Mouse (Mus musculus) hindbrain, embryonic 13.5 days (tissue): Measurements from ENCODE around the gene Adam19. TPM values are rescaled to one million over a fixed set of nuclear protein-coding genes. Genes with fewer than 3 reads are reported as not detected.
"Not testable (repeated sequence)": the region's sequence is repeated elsewhere in the genome, so short reads cannot be mapped to it uniquely, and the experiment has no call there.

Experiments
- ATAC-seq: fragments of 200-750 bp; cut with Nextera tagmentation; 2 replicates; pipeline ENCODE4 v1.8.0; 2017; ENCODE audit warnings: moderate TSS enrichment; ENCODE audit not compliant: low FRiP score
- H3K27ac ChIP-seq: fragments of 300-500 bp; sonication (generic); 2 replicates; pipeline ENCODE4 v1.5.1; 2015; ENCODE audit warnings: inconsistent platforms, mild to moderate bottlenecking, moderate library complexity
- H3K27me3 ChIP-seq: fragments of 300-500 bp; sonication (generic); 2 replicates; pipeline ENCODE4 v1.6.1; 2015; ENCODE audit warnings: mild to moderate bottlenecking, inconsistent platforms
- H3K36me3 ChIP-seq: fragments of 300-500 bp; sonication (generic); 2 replicates; pipeline ENCODE4 v1.6.1; 2015; ENCODE audit warnings: mild to moderate bottlenecking, inconsistent platforms
- H3K4me1 ChIP-seq: fragments of 300-500 bp; sonication (generic); replicated peaks from 2 replicates; pipeline ENCODE4 v1.6.1; 2015; ENCODE audit warnings: inconsistent platforms
- H3K4me2 ChIP-seq: fragments of 300-500 bp; sonication (generic); 2 replicates; pipeline ENCODE4 v1.6.1; 2015; ENCODE audit warnings: inconsistent platforms, mild to moderate bottlenecking, moderate library complexity
- H3K4me3 ChIP-seq: fragments of 300-500 bp; sonication (generic); 2 replicates; pipeline ENCODE4 v1.5.1; 2015; ENCODE audit warnings: mild to moderate bottlenecking, inconsistent platforms
- H3K9ac ChIP-seq: fragments of 300-500 bp; sonication (generic); 2 replicates; pipeline ENCODE4 v1.6.1; 2015; ENCODE audit warnings: mild to moderate bottlenecking, inconsistent platforms
- H3K9me3 ChIP-seq: fragments of 300-500 bp; sonication (generic); 2 replicates; pipeline ENCODE4 v1.6.1; 2016; ENCODE audit warnings: inconsistent platforms
- WGBS: fragments of 180-500 bp; shearing (Covaris S2); methylation state at CpG from one replicate; pipeline ENCODE4 v1.1.7; 2015; 5-methylcytosine and 5-hydroxymethylcytosine counted together
- microRNA-seq: library from miRNA; unstranded; fragments of <30 nt; microRNA quantifications from one replicate; pipeline ENCODE4, GENCODE M21; 2016
- polyA plus RNA-seq: library from polyadenylated mRNA; unstranded; fragments of >200 nt; fragmentation: Nextera tagmentation; extraction: Ambion mirVana; gene quantifications from 2 replicates; pipeline ENCODE4 v1.2.1, GENCODE M21; 2015

The Adam19 gene
- polyA plus RNA-seq, 1 experiment from 2014 or later, result 13.2 TPM

DNA sequence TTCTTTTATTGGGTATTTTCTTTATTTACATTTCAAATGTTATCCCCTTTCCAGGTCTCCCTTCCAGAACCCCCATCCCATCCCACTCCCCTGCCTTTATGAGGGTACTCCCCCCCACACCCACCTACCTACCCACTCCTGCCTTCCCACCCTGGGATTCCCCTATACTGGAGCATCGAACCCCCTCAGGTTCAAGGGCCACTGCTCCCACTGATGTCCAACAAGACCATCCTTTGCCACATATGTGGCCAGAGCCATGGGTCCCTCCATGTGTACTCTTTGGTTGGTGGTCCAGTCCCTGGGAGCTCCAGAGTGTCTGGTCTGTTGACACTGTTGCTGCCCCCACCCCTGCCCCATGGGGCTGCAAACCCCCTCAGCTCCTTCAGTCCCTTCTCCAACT, 126.2 kb downstream of the Adam19 start:
- not testable (repeated sequence) for H3K27me3 ChIP-seq, H3K4me1 ChIP-seq, H3K36me3 ChIP-seq, H3K4me3 ChIP-seq, H3K9me3 ChIP-seq, H3K4me2 ChIP-seq, H3K27ac ChIP-seq, H3K9ac ChIP-seq, ATAC-seq
- 89% methylated on average over 1 of the region's 1 CpGs for WGBS

DNA sequence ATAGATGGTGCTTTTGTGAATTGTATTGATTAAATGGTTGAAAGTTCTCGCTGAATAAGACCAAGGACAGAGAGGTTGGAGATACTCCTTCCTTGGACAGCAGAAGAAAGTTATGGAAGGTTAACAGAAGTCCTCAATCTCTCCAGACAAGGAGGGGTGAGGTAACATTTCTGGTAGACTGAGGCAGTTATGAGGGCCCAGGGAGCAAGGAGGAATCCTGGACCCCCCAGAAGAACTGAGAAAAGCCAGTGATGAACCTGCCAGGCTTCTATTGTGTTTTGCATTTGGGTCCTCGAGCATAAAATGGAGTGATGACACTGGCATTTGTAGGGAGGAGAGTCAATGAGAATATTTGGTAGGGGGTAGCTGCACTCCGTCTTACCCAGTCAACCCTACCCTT, 129.2 kb downstream of the Adam19 start:
- no peaks in the 10 kb centered on the region for H3K27me3 ChIP-seq
- no peaks in the 10 kb centered on the region for H3K36me3 ChIP-seq
- WGBS, result 74% methylated on average over 3 of the region's 3 CpGs
- H3K27ac ChIP-seq, result no peak overlapping the region
- H3K9ac ChIP-seq, result no peak overlapping the region
- no peaks in the 10 kb centered on the region for H3K9me3 ChIP-seq
- 0 out of 2 replicates have a peak, but pooled peaks cover 4% of the 10 kb centered on the region for H3K4me1 ChIP-seq
- no peak overlapping the region for H3K4me2 ChIP-seq
- no peak for ATAC-seq
- H3K4me3 ChIP-seq, result no peak overlapping the region

DNA sequence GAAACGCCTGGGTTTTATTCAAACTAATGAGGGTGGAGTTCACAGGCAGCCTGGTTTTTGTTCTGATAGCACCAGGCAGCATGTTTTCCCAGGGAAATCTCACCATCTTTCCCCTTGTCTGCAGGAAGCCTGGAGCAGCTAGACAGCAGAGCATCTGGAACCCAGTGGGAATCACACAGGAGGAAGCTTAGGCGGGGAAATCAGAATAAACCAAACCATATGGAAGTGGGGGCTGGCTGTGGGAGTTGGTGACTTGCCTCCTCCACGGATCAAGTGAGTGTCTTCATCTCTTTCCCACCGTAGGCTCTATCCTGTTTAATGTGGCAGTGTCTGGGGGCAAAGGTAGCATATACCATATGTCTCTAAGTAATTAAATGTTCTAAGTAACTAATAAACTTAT, 129.7 kb downstream of the Adam19 start:
- Histone ChIP-seq H3K27ac (no peak overlapping the region), H3K27me3 (no peaks in the 10 kb centered on the region), H3K9me3 (no peaks in the 10 kb centered on the region), H3K4me3 (no peak overlapping the region), H3K4me1 (0 out of 2 replicates have a peak, but pooled peaks cover 4% of the 10 kb centered on the region), H3K36me3 (no peaks in the 10 kb centered on the region), H3K9ac (no peak overlapping the region), H3K4me2 (no peak overlapping the region)
- 0 out of 2 replicates have a peak, but pooled peaks have one; percentile 17 for ATAC-seq
- WGBS, result 34% methylated on average over 4 of the region's 4 CpGs

DNA sequence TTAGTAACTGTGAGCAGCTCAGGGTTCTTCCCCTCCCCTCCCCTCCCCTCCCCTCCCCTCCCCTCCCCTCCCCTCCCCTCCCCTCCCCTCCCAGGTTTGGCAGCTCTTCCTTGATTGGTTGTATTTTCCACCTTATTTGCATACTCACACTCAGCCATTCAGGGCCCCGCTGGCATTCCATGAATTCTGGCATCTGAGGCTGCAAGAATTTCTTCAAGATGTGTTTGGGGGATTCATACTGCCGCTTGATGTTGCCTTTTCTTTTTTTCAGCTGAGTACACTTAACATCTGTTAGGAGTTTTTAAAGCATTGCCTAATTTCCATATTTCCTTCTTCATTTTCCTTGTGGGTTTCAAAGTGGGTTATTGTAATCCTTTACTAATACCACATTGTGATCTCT, 132.5 kb downstream of the Adam19 start:
- H3K4me2 ChIP-seq, result no peak overlapping the region
- 0 out of 2 replicates have a peak, but pooled peaks cover 4% of the 10 kb centered on the region for H3K4me1 ChIP-seq
- peaks cover 12% of the 10 kb centered on the region for H3K36me3 ChIP-seq
- H3K27me3 ChIP-seq, result no peaks in the 10 kb centered on the region
- no peak for ATAC-seq
- H3K9me3 ChIP-seq, result no peaks in the 10 kb centered on the region
- H3K27ac ChIP-seq, result no peak overlapping the region
- no peak overlapping the region for H3K4me3 ChIP-seq
- no peak overlapping the region for H3K9ac ChIP-seq
- WGBS, result 72% methylated on average over 2 of the region's 2 CpGs

DNA sequence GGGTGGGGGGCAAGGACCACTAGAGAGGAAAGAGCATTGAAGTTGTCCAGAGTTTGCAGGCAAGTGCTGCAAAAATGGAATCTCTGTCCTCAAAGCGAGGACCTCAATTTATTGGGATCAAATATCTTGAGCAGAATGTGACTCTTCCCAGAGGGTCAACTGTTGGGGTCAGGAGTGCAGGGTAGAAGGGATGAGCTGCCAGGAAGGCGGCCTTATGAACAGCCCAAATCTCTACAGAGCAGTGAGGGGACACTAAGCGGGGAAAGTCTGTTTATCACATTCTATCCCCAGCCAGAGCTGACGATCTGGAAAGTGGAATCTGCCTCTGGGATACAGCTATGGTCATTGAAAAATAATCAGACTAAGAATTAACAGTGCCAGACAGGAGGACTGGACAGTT, 138.4 kb downstream of the Adam19 start:
- 81% methylated on average over 4 of the region's 4 CpGs for WGBS
- H3K4me3 ChIP-seq, result no peak overlapping the region
- no peak overlapping the region for H3K4me2 ChIP-seq
- no peak for ATAC-seq
- H3K36me3 ChIP-seq, result peaks cover 63% of the 10 kb centered on the region
- no peak overlapping the region for H3K27ac ChIP-seq
- H3K27me3 ChIP-seq, result no peaks in the 10 kb centered on the region
- no peak overlapping the region for H3K9ac ChIP-seq
- H3K4me1 ChIP-seq, result no peaks in the 10 kb centered on the region
- H3K9me3 ChIP-seq, result no peaks in the 10 kb centered on the region

Small RNAs within 50 kb of the gene (microRNA-seq; reads per million reads assigned to microRNA genes)
- gene Mir7239 (not detected), gene Mir8100 (not detected)

Other genes with a start within 250 kb of the Adam19 start
- gene Clint1, start 203.9 kb upstream of the Adam19 start, polyA plus RNA-seq, result 48.1 and 48.9 TPM in 2 replicates
- gene Lsm11, start 111.1 kb upstream of the Adam19 start, polyA plus RNA-seq, result 15.1 and 15.8 TPM in 2 replicates
- gene Thg1l, start 100.5 kb upstream of the Adam19 start, polyA plus RNA-seq, result 10.4 and 12.0 TPM in 2 replicates
- 0.10 and 0.17 TPM in 2 replicates for gene Sox30, start 75.7 kb upstream of the Adam19 start, polyA plus RNA-seq
- gene Gm12166, start 3.7 kb upstream of the Adam19 start, polyA plus RNA-seq, result 5.0 and 7.9 TPM in 2 replicates
- gene Nipal4, start 110.5 kb downstream of the Adam19 start, polyA plus RNA-seq, result 0.31 and 0.62 TPM in 2 replicates
- gene Fndc9, start 179.5 kb downstream of the Adam19 start, polyA plus RNA-seq, result 1.7 TPM in 2 replicates